Mouse (Mus musculus) CD4-positive, CD25-positive, alpha-beta regulatory T cell, adult 9 weeks (primary cell): ENCODE measurements around the gene Lrig2. TPM values are rescaled to one million over a fixed set of nuclear protein-coding genes. Genes with fewer than 3 reads are reported as not detected.

Experiments
- polyA plus RNA-seq: library from polyadenylated mRNA; unstranded; fragments of 100-300 nt; shearing (Covaris generic); gene quantifications from one replicate; pipeline ENCODE4 v1.2.1, GENCODE M21; 2017

Lrig2 gene
- 8.7 TPM for polyA plus RNA-seq

DNA sequence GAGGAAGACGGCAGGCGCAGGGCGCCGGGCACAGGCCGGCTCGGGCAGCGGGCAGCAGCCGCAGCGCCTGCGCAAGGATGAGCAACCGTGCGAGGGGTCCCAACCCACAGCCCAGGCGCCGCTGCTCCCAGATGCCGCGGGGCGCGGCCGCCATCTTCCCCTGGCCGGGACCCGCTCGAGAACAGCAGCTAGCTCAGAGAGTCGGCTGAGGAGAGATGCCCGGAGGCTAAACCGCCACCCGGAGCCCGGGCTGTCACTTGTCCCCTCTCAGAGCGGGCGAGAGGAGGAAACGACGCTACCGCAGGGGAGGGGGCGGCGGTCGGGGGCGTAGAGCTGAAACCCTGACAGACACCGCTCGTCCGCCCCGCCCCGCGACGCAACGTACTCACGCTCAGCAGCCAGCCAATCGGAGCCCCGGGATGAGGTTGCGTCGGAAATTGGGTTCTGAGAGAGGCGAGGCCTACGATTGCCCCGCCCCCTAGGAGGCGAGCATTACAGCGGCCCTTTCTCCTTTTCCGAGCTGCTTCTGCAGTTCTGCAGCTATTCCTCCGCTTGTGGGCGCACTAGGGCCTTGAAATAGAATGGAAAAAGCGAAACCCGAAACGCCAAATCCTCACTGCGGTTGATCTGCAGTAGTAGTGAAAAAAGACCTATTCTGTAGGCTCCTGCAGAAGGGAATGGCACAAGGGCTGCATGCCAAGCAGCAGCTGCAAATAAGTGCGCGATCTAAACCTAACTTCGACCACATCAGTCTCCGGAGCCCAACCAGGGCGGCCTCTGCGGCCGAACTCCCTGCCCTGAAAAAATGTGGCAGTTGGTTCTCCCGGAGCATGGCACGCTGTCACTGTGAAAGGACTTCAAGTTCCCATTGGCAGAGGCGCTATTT, at the start of gene Lrig2:
Lrig2 (minus strand) TSS at position 381 of the 886 bp plus-strand sequence.

Other genes with a start within 250 kb of the Lrig2 start
- gene Slc16a1, start 126.8 kb upstream of the Lrig2 start, polyA plus RNA-seq, result 15.1 TPM